Mouse (Mus musculus): ENCODE results near the gene Gm17359.
A peak's percentile ranks its signal among the peaks of the same experiment; 100 is the strongest.

Gm17359 gene

DNA sequence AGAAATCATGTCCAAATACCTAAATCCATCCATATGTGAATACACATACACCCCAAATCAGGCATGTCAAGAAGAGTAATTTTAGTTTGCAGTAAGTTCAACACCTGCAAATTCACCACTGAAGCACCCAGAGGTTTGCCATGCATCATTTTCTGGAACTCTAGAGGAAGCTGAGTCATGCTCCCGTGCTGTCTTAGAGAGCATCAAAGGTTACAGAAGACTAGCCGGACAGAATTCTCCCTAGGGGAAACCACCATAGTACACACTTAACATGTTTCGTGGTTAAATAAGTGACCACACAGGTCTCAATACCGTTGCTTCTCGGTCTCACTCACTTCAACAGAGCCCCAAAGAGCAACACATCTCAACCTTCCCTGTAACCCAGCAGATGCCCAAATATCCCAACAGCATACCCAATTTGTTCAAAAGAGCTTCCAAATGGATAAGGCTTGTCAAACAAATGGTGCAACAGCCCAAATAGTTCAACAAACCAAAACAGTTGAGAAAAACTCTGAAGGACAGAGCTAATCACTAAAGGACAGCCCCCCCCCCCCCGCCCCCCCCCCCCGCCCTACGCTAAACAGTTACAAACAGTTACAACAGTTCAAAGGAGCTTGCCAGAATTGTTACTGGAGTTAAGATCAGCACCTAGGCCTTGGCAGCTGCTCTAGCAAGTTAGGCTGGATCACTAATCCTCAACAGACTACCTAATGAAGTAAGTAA is at the start of gene Gm17359:
TSS of gene Gm17359 (plus strand) at position 618 of the 723 bp plus-strand sequence.
- DNase-seq, result no peak

GRCm38 (mm10) chr3:79287108-79287576 is 49.3 kb upstream of the Gm17359 start:
- peak; percentile 94 for DNase-seq

DNA sequence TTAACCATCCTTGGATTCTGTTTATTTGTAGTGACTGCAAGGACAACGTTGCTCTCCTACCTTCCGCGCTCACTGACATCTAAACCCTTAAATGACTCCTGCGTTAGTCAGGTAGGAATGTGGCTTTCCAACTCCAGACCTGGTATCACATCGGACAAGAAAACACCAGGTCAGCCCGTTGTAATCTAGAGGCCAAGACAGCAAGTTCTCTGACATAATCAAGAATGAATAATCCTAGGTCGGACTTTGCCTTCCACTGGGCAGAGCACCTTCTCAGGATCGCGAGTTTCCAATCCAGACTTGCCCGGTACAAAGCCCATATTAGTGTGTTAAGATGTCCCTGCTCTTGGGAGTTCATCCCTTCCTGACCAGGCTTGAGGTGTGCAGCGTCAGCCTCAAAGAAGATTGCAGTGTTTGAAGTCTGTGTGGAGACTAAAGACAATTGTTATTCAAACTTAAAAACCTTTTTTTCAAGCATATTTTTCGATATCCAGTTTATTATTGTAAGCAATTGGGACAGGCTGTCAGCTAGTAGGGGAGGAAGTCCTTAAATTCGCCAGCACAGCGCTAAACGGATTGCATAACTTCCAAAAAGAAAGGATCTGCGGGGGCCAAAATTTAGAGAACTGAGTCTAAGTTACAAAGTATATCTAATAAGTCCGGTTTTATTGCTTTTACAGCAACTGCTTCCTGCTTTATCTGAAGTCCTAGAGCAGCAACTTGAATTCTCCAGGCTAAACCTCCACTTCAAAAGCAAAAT is 48.6 kb upstream of the Gm17359 start:
- peak; percentile 13 for DNase-seq

GRCm38 (mm10) chr3:79289050-79289449 is 47.4 kb upstream of the Gm17359 start:
- no peak for DNase-seq

- DNase-seq, result no peak
Measured at GRCm38 (mm10) chr3:79293023-79293422, 43.4 kb upstream of the Gm17359 start.

GRCm38 (mm10) chr3:79294701-79295100 is 41.8 kb upstream of the Gm17359 start:
- no peak for DNase-seq

- DNase-seq, result no peak
Measured at GRCm38 (mm10) chr3:79296049-79296448, 40.4 kb upstream of the Gm17359 start.

- no peak for DNase-seq
Measured at GRCm38 (mm10) chr3:79296586-79296985, 39.9 kb upstream of the Gm17359 start.

- no peak for DNase-seq
Measured at GRCm38 (mm10) chr3:79297281-79297680, 39.2 kb upstream of the Gm17359 start.

- DNase-seq, result no peak
Measured at GRCm38 (mm10) chr3:79299401-79299800, 37.1 kb upstream of the Gm17359 start.

- DNase-seq, result no peak
Measured at GRCm38 (mm10) chr3:79308605-79309004, 27.9 kb upstream of the Gm17359 start.

DNA sequence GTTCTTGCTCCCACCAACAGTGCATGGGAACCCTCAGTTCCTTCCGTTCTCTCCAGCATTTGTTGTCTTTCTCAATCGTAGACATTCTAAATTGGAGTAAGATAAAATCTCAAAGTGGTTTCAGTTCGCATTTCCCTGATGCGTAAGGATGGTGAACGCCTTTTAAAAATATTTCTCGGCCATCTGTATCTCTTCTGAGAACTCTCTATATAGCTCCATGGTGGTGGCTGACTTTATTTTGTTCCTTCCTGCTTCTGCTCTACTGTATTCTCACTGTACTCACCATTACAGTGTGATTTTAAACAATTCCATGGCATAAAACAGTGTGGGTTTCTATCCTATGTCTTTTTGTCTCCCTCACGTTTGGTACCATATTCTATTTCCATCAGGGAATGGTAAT is 26.3 kb upstream of the Gm17359 start:
- no peak for DNase-seq

DNA sequence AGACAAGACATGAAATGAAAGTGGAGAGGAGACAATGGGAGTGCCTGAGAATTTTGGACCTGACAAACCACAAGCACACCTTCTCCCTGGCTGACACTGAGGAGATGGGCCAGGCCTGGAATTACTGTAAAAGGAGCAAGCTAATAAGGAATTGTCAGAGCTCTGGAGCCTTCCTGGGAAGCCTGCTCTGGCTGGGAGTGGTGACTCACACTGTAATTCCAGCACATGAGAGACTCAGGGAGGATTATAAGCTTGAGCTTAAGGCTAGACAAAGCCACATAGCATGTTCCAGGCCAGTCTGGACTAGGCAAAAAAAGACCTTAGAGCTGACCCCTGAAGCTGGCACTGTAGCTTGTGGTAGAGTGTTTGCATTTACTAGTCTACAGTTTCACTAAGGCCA is 24.6 kb upstream of the Gm17359 start:
- DNase-seq, result no peak

DNA sequence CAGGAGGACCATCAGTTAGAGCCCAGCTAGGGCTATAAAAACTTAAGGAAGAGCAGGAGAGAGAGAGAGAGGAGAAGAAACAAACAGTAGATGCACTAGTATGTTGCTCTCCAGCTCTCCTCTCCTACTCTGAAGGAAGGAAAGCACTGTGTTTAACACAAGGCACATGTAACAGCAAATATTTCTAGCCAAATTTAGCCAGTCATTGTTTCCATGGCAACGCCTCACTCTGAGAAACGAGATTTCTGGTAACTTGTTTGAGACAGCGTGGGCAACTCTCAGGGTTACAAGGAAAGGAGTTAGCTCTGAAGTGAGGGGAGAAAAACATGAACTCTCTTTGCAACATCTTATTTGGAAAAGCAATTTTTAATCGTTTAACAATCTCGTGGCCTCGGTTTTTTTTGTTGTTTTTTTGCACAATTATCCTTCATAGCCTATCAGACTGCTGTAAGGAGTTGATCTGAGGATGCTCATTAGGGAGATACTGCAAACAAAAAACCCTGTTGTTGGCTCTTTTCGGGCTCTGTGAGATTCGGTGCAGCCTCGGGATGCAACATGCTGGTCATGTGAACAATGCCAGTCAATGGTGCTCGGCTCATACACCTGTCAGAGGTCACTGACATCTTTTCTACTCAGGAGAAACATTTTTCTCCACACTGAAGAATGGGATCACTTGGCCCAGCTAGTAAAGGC is 22.3 kb upstream of the Gm17359 start:
- no peak for DNase-seq

DNA sequence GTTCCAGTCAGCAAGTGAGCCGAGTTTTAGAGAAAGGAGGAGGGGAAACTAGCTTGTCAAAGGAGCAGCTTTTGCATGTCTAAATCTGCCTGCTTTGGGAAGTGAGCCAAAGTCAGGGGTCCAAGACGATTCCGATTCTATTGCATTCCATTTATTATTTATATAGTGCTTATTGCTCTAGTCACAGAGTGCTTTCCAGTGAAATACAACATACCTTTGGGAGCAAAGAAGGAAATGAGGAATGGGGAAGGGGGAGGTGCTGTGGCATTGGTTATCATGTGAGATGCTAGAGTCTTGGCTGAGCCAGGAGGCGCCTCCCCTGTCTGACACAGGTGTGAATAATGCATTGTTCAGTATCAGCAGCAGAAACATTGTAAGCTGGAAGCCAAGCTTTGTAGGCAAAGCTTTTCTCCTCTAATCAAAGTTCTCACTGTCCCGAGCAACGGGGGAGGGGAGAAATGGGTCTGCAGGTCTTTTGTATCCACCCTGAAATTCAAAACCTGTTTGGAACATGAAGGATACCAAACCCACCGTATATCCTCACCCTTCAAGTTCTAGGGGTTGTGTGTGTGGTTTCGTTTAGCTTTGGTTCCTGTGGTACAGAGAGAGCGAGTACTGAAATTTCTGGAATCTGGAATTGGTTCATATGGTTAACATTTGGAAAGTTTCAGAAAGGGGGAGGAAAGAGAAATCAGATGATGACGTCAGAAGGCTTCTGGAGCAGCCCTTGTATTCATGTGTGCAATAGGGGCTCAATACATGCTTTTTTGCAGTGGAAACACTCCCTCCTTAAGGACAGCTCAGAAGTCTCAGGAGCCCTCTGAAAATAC is 11.5 kb upstream of the Gm17359 start:
- DNase-seq, result no peak

GRCm38 (mm10) chr3:79329691-79330315 is 6.7 kb upstream of the Gm17359 start:
- no peak for DNase-seq

GRCm38 (mm10) chr3:79333051-79333450 is 3.4 kb upstream of the Gm17359 start:
- DNase-seq, result no peak

DNA sequence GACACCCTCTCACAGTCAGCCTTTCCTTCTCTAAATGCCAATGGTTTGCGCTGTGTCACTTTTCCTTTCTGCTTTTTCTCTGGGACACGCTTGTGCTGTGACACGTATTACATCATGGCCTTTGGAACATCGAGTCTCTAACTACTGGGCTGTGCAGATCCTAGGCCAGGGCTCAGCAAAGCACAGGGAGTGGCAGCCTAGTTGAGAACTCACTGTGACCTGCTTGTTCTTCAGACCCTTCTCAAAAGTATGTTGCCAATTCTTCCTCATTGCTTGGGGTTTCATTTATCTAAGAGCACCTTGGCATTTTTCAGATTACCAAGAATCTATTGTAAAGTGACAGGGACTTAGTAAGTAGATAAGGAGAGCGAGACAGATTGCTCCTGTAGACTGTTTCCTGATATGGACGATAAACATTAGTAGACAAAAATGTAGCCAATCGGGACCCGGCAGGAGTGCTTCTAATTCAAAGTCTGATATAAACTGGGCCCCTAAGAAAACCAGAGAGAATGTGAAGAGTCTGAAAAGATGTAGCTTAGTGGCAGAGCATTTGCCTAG is 2.7 kb upstream of the Gm17359 start:
- DNase-seq, result no peak

GRCm38 (mm10) chr3:79340737-79341136 is 4.3 kb downstream of the Gm17359 start:
- DNase-seq, result no peak

- no peak for DNase-seq
Measured at GRCm38 (mm10) chr3:79342961-79343735, 6.7 kb downstream of the Gm17359 start.

DNA sequence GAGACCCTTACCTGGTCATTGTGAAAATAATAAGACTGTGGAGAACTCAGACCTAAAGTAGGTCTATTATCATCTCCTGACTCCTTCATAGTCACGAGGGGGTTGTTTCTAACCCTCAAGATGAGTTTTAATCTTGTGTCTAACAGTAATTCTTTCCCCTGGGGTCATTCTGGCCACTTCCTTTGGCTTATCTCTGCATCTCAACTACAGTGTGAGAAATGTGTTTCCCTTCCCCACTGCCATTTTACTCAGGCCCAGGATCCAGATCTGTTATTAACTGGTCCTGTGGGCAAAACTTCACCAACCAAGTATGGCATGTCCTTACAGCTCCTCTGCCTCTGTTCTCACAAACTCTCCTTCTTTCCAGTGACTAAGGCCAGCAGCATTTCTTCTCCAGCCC is 12.8 kb downstream of the Gm17359 start:
- DNase-seq, result no peak
